Mouse (Mus musculus): ENCODE measurements at regions not wholly inside any gene's neighbourhood (a gene's known extent, or its start where the extent isn't known, plus 50 kb on each side); places are given as distances from the start of the nearest gene placed in this dataset.

DNA sequence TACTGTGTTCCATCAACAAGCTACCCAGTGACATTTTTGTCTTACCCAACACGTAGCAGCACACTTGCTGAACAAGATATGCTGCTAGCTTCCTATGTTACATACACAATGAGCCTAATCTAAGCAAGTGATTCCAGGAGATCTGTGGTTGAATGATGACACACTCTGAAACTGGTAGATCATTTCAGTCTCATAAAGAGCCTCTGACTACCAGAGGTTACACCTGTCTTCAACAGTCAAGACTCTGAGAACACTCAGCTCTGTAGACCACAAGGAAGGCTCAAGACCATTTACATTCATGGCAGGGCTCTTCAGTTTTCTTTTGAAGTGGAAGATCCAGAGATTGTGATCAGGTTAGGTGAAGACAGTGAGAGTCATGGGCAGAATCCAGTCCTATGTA, 501.3 kb upstream of the Adamts16 start:
- WGBS, result 89% methylated on average over 1 of the region's 1 CpGs
- Histone ChIP-seq H3K9ac (replicated peaks; ENCODE audit: low read depth, low read length) (no peak overlapping the region), H3K9me3 (ENCODE audit: control insufficient read depth, low read length) (no peaks in the 10 kb centered on the region), H3K27ac (ENCODE audit: low read length) (no peak overlapping the region), H3K4me2 (ENCODE audit: low read length) (no peak overlapping the region), H3K4me1 (replicated peaks; ENCODE audit: control insufficient read depth, insufficient read depth, low read length) (peaks cover 4% of the 10 kb centered on the region; the same call in 1 of the 2 replicates), H3K27me3 (replicated peaks; ENCODE audit: control insufficient read depth, insufficient read depth, low read length) (0 out of 2 replicates have a peak, but pooled peaks cover 2% of the 10 kb centered on the region), H3K4me3 (replicated peaks; ENCODE audit: low read length) (no peak overlapping the region), H3K36me3 (ENCODE audit: control insufficient read depth, insufficient read depth) (no peaks in the 10 kb centered on the region)
- no peak for ATAC-seq

DNA sequence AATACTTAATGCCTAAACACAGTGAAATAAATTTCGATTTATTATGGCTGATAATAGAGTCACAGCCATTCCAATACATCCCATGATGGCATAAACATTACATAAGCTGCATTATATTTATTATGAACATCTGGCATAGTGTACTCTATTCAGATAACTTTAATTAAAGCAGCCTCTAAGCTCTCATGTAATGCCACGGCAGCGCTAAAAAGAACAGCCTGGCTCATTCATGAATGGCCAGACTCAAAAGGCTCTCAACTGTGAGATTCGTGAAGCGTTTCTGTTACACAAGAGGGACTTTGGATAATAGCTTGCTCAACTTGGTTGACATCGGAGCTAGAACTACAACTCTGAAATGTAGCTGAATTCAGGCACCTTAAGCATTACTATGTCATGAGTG, 497.1 kb upstream of the Adamts16 start:
- Histone ChIP-seq H3K4me2 (ENCODE audit: low read length) (no peak overlapping the region), H3K9ac (replicated peaks; ENCODE audit: low read depth, low read length) (no peak overlapping the region), H3K36me3 (ENCODE audit: control insufficient read depth, insufficient read depth) (no peaks in the 10 kb centered on the region), H3K27ac (ENCODE audit: low read length) (no peak overlapping the region), H3K4me3 (replicated peaks; ENCODE audit: low read length) (no peak overlapping the region), H3K27me3 (replicated peaks; ENCODE audit: control insufficient read depth, insufficient read depth, low read length) (peaks cover 2% of the 10 kb centered on the region; the same call in 1 of the 2 replicates), H3K9me3 (ENCODE audit: control insufficient read depth, low read length) (no peaks in the 10 kb centered on the region), H3K4me1 (replicated peaks; ENCODE audit: control insufficient read depth, insufficient read depth, low read length) (peaks cover 4% of the 10 kb centered on the region; the same call in 1 of the 2 replicates)
- 0 out of 2 replicates have a peak, but pooled peaks have one; percentile 15 for ATAC-seq
- 9% methylated on average over 6 of the region's 6 CpGs for WGBS

DNA sequence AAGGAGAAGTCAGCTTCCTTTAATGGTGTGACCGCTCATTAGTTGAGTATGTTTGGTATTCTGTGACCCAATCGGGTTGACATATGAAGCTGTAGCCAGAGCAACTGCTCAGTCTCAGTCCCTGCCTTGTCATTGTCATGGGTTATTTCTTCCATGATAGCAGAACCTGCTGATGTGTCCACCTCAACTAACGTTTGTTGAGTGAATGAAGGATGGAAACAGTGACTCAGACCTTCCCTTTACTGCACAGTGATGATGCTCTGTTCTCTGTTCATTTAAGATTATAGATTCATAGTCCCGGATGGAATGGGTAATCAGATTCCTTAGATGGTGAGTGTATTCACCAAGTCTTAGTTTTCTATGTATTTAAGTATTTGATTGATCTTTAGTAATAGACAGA, 493.3 kb upstream of the Adamts16 start:
- Histone ChIP-seq H3K4me1 (replicated peaks; ENCODE audit: control insufficient read depth, insufficient read depth, low read length) (peaks cover 4% of the 10 kb centered on the region; the same call in 1 of the 2 replicates), H3K9me3 (ENCODE audit: control insufficient read depth, low read length) (no peaks in the 10 kb centered on the region), H3K4me2 (ENCODE audit: low read length) (no peak overlapping the region), H3K36me3 (ENCODE audit: control insufficient read depth, insufficient read depth) (no peaks in the 10 kb centered on the region), H3K9ac (replicated peaks; ENCODE audit: low read depth, low read length) (no peak overlapping the region), H3K4me3 (replicated peaks; ENCODE audit: low read length) (no peak overlapping the region), H3K27ac (ENCODE audit: low read length) (no peak overlapping the region), H3K27me3 (replicated peaks; ENCODE audit: control insufficient read depth, insufficient read depth, low read length) (peaks cover 5% of the 10 kb centered on the region; the same call in 1 of the 2 replicates)
- WGBS, result 93% methylated on average over 4 of the region's 4 CpGs
- ATAC-seq, result no peak

DNA sequence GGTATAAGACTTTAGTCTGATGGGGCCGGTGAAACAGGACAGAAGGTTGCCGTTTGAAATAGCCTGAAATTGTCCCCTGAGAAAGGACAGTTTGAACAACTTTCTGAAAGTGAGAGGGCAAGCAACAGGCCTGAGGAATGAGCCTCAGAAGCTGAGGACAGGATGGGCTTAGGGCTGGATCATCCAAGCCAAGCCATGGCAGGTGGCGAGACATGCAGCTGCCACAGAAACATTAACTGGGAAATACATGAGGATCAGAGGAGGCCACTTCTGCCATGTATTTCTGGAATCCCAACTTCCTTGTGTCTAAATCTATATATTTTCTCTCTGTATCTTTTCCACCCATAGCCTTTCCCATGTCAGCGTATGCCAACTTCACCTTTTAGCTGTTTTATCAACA, 491.5 kb upstream of the Adamts16 start:
- H3K4me2 ChIP-seq (ENCODE audit: low read length), result no peak overlapping the region
- H3K9me3 ChIP-seq (ENCODE audit: control insufficient read depth, low read length), result no peaks in the 10 kb centered on the region
- H3K27me3 ChIP-seq (replicated peaks; ENCODE audit: control insufficient read depth, insufficient read depth, low read length), result peaks cover 2% of the 10 kb centered on the region; the same call in 1 of the 2 replicates
- no peak overlapping the region for H3K9ac ChIP-seq (replicated peaks; ENCODE audit: low read depth, low read length)
- ATAC-seq, result no peak
- no peaks in the 10 kb centered on the region for H3K4me1 ChIP-seq (replicated peaks; ENCODE audit: control insufficient read depth, insufficient read depth, low read length)
- H3K4me3 ChIP-seq (replicated peaks; ENCODE audit: low read length), result no peak overlapping the region
- 95% methylated on average over 4 of the region's 4 CpGs for WGBS
- H3K27ac ChIP-seq (ENCODE audit: low read length), result no peak overlapping the region
- H3K36me3 ChIP-seq (ENCODE audit: control insufficient read depth, insufficient read depth), result no peaks in the 10 kb centered on the region

DNA sequence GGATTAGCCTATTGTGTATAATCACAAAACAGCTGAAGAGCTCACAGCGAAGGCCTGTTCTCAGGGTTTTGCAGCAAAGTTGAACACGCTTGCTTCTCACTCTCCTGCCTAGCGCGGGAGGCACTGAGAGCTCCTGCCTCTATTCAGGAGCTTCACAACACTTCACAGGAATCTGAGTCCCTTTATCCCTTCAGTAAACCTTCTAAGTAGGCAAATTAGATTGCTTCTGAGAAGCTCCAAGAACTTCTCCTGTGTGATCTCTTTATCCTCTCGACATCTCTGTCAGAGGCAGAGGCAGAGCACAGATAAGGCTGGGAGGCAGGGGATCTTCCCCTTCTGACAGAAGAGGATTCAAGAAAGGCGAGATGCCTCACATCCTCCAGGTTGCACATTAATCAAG, 488.7 kb upstream of the Adamts16 start:
- 0 out of 2 replicates have a peak, but pooled peaks cover 2% of the 10 kb centered on the region for H3K27me3 ChIP-seq (replicated peaks; ENCODE audit: control insufficient read depth, insufficient read depth, low read length)
- H3K4me3 ChIP-seq (replicated peaks; ENCODE audit: low read length), result no peak overlapping the region
- no peaks in the 10 kb centered on the region for H3K9me3 ChIP-seq (ENCODE audit: control insufficient read depth, low read length)
- H3K9ac ChIP-seq (replicated peaks; ENCODE audit: low read depth, low read length), result no peak overlapping the region
- no peaks in the 10 kb centered on the region for H3K4me1 ChIP-seq (replicated peaks; ENCODE audit: control insufficient read depth, insufficient read depth, low read length)
- H3K36me3 ChIP-seq (ENCODE audit: control insufficient read depth, insufficient read depth), result no peaks in the 10 kb centered on the region
- WGBS, result 20% methylated on average over 6 of the region's 6 CpGs
- no peak for ATAC-seq
- H3K27ac ChIP-seq (ENCODE audit: low read length), result no peak overlapping the region
- H3K4me2 ChIP-seq (ENCODE audit: low read length), result no peak overlapping the region

DNA sequence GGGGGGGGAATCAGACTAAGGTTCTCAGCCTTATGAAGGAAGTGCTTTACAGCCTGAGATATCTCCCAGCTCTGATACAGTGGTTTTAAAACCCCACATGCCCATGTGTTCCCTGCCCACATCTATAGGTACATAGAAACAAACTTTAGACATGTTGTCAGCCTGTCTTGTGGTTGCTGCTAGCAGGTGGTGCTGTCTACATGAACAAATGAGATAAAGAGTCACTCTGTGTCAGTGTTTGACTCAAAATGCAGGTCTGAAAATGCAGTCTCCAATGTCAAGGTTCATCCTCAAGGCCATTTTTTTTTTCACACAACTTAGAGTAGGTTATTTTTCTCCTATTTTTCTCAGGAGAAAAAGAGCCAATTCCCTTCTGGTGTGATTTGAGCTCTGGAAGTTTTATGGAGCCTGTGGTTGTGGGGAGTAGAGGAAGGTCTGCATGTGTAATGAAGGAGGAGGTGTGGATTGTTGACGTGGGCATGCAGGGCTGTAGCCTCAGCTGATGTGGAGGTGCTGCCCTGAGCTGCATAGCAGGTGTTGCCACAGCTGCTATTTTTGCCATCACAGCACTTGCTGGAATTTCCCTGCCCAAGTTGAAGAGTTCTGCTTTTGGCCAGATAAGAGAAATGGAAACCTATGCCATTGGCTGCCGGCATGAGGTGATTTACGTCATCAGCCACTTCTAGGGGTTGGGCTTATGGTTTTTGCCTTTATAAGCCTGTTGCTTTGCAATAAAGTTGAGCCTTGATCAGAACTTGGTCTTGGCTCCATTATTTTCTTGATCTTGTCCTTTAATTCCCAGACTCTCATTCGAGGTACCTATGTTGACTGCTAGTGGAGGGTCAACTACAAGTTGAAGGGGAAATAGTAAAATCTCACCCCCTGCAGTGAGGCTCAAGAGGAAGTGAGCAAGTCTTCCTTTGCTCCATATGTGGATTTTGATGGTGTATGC, 486.5 kb upstream of the Adamts16 start:
- H3K4me3 ChIP-seq (replicated peaks; ENCODE audit: low read length), result no peak overlapping the region
- H3K9ac ChIP-seq (replicated peaks; ENCODE audit: low read depth, low read length), result no peak overlapping the region
- no peaks in the 10 kb centered on the region for H3K36me3 ChIP-seq (ENCODE audit: control insufficient read depth, insufficient read depth)
- H3K27me3 ChIP-seq (replicated peaks; ENCODE audit: control insufficient read depth, insufficient read depth, low read length), result 0 out of 2 replicates have a peak, but pooled peaks cover 2% of the 10 kb centered on the region
- H3K27ac ChIP-seq (ENCODE audit: low read length), result no peak overlapping the region
- no peak overlapping the region for H3K4me2 ChIP-seq (ENCODE audit: low read length)
- 86% methylated on average over 4 of the region's 4 CpGs for WGBS
- H3K9me3 ChIP-seq (ENCODE audit: control insufficient read depth, low read length), result no peaks in the 10 kb centered on the region
- no peaks in the 10 kb centered on the region for H3K4me1 ChIP-seq (replicated peaks; ENCODE audit: control insufficient read depth, insufficient read depth, low read length)
- no peak for ATAC-seq

DNA sequence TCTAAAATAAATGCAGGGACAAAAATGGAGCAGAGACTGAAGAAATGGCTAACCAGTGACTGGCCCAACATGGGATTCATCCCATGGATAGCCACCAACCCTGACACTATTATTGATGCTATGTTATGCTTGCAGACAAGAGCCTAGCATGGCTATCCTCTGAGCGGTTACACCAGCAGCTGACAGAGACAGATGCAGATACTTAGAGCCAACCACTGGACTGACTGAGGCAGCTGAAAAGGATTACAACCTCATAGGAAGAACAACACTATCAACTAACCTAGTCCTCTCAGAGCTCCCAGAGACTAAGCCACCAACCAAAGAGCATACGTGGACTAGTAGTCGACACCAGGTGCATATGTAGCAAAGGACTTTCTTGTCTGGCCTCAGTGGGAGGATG, 478.9 kb upstream of the Adamts16 start:
- Histone ChIP-seq H3K9ac (replicated peaks; ENCODE audit: low read depth, low read length) (no peak overlapping the region), H3K36me3 (ENCODE audit: control insufficient read depth, insufficient read depth) (no peaks in the 10 kb centered on the region), H3K4me1 (replicated peaks; ENCODE audit: control insufficient read depth, insufficient read depth, low read length) (no peaks in the 10 kb centered on the region), H3K4me2 (ENCODE audit: low read length) (no peak overlapping the region), H3K4me3 (replicated peaks; ENCODE audit: low read length) (no peak overlapping the region), H3K27me3 (replicated peaks; ENCODE audit: control insufficient read depth, insufficient read depth, low read length) (no peaks in the 10 kb centered on the region), H3K27ac (ENCODE audit: low read length) (no peak overlapping the region), H3K9me3 (ENCODE audit: control insufficient read depth, low read length) (no peaks in the 10 kb centered on the region)
- no peak for ATAC-seq
- 91% methylated on average over 3 of the region's 3 CpGs for WGBS

DNA sequence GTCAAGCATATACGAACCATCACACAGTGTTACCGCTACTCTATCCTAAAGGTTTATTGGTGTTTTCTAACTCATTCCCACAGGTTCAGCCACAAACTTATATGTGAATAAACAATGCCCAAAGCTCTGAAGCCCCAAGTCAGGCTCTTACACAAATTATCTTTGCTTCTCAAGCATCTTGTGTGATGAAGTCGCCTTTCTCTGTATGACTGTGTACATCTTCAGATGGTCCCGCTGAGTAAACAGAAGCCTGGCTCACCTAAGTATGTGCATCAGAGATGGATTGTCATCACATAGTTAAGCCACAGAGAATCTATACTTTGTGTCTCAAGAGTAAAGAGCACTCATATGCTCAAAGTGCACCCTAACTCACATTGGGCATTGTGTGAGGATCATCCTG, 462.3 kb upstream of the Adamts16 start:
- H3K36me3 ChIP-seq (ENCODE audit: control insufficient read depth, insufficient read depth), result no peaks in the 10 kb centered on the region
- H3K9ac ChIP-seq (replicated peaks; ENCODE audit: low read depth, low read length), result no peak overlapping the region
- WGBS, result 96% methylated on average over 4 of the region's 4 CpGs
- H3K27me3 ChIP-seq (replicated peaks; ENCODE audit: control insufficient read depth, insufficient read depth, low read length), result no peaks in the 10 kb centered on the region
- H3K9me3 ChIP-seq (ENCODE audit: control insufficient read depth, low read length), result no peaks in the 10 kb centered on the region
- no peaks in the 10 kb centered on the region for H3K4me1 ChIP-seq (replicated peaks; ENCODE audit: control insufficient read depth, insufficient read depth, low read length)
- H3K4me3 ChIP-seq (replicated peaks; ENCODE audit: low read length), result no peak overlapping the region
- ATAC-seq, result no peak
- H3K27ac ChIP-seq (ENCODE audit: low read length), result no peak overlapping the region
- no peak overlapping the region for H3K4me2 ChIP-seq (ENCODE audit: low read length)

DNA sequence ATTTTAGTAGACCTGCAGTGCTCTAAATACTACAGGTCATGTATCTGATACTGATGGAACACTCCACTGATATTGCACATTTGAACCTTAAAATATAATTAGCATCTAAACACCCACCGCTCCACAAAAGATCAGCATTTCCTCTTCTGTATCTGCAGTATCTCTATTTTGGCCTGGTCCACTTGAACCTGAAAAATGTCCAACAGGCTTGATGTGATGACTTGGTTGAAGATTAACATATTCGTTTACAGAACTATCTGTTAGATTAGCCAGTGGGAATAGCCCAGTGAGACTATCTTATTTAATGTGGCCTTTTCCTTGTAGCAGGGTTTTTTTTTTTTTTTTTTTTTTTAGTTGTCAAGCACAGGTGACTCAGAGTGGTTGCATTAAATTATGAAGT, 434.4 kb upstream of the Adamts16 start:
- H3K9me3 ChIP-seq (ENCODE audit: control insufficient read depth, low read length), result no peaks in the 10 kb centered on the region
- no peak for ATAC-seq

More for the DNA sequence above, 434.4 kb upstream of the Adamts16 start:
- 94% methylated on average over 2 of the region's 2 CpGs for WGBS
- no peak overlapping the region for H3K4me3 ChIP-seq (replicated peaks; ENCODE audit: low read length)
- no peaks in the 10 kb centered on the region for H3K4me1 ChIP-seq (replicated peaks; ENCODE audit: control insufficient read depth, insufficient read depth, low read length)
- no peak overlapping the region for H3K4me2 ChIP-seq (ENCODE audit: low read length)
- H3K9ac ChIP-seq (replicated peaks; ENCODE audit: low read depth, low read length), result no peak overlapping the region
- no peaks in the 10 kb centered on the region for H3K36me3 ChIP-seq (ENCODE audit: control insufficient read depth, insufficient read depth)
- H3K27ac ChIP-seq (ENCODE audit: low read length), result no peak overlapping the region
- no peaks in the 10 kb centered on the region for H3K27me3 ChIP-seq (replicated peaks; ENCODE audit: control insufficient read depth, insufficient read depth, low read length)

All from forebrain, embryonic 16.5 days (tissue).